Mouse (Mus musculus) midbrain, embryonic 16.5 days (tissue): ENCODE data around the gene Lgals7. TPM values are rescaled to one million over a fixed set of nuclear protein-coding genes. Genes with fewer than 3 reads are reported as not detected.
A peak's percentile ranks its signal among the peaks of the same experiment; 100 is the strongest.

ENCODE experiments used
- ATAC-seq: fragments of 200-750 bp; cut with Nextera tagmentation; 2 replicates; pipeline ENCODE4 v1.8.0; 2017; ENCODE audit warnings: moderate TSS enrichment
- H3K27ac ChIP-seq: fragments of 300-500 bp; sonication (generic); 2 replicates; pipeline ENCODE4 v1.5.1; 2014; ENCODE audit warnings: mild to moderate bottlenecking, low read length, mixed read lengths
- H3K27me3 ChIP-seq: fragments of 300-500 bp; sonication (generic); 2 replicates; pipeline ENCODE4 v1.6.1; 2014; ENCODE audit warnings: low read depth, low read length, mixed read lengths; ENCODE audit not compliant: control insufficient read depth, insufficient read depth
- H3K36me3 ChIP-seq: fragments of 300-500 bp; sonication (generic); 2 replicates; pipeline ENCODE4 v1.6.1; 2014; ENCODE audit warnings: mild to moderate bottlenecking, low read length, moderate library complexity, mixed read lengths; ENCODE audit not compliant: control insufficient read depth, insufficient read depth
- H3K4me1 ChIP-seq: fragments of 300-500 bp; sonication (generic); 2 replicates; pipeline ENCODE4 v1.6.1; 2014; ENCODE audit warnings: mild to moderate bottlenecking, low read length, mixed read lengths; ENCODE audit not compliant: control insufficient read depth, insufficient read depth
- H3K4me2 ChIP-seq: fragments of 300-500 bp; sonication (generic); 2 replicates; pipeline ENCODE4 v1.6.1; 2014; ENCODE audit warnings: mild to moderate bottlenecking, low read length, mixed read lengths
- H3K4me3 ChIP-seq: fragments of 300-500 bp; sonication (generic); 2 replicates; pipeline ENCODE4 v1.5.1; 2014; ENCODE audit warnings: low read depth, mild to moderate bottlenecking, low read length, moderate library complexity, mixed read lengths
- H3K9ac ChIP-seq: fragments of 300-500 bp; sonication (generic); 2 replicates; pipeline ENCODE4 v1.6.1; 2014; ENCODE audit warnings: low read depth, low read length, mixed read lengths
- H3K9me3 ChIP-seq: fragments of 300-500 bp; sonication (generic); replicated peaks from 2 replicates; pipeline ENCODE4 v1.6.1; 2014; ENCODE audit warnings: mild to moderate bottlenecking, low read length, mixed read lengths; ENCODE audit not compliant: control insufficient read depth, poor library complexity, severe bottlenecking
- WGBS: fragments of 180-500 bp; shearing (Covaris S2); extraction: QIAGEN DNeasy Blood & Tissue Kit; methylation state at CpG from one replicate; pipeline ENCODE4 v1.1.7; 2014; 5-methylcytosine and 5-hydroxymethylcytosine counted together
- polyA plus RNA-seq: library from polyadenylated mRNA; unstranded; fragments of >200 nt; fragmentation: Nextera tagmentation; extraction: Ambion mirVana; gene quantifications from 2 replicates; pipeline ENCODE4 v1.2.1, GENCODE M21; 2015

The Lgals7 gene
- polyA plus RNA-seq, 1 experiment from 2014 or later: 6.7 TPM

- no peak for ATAC-seq
- H3K4me1 ChIP-seq: no peaks in the 10 kb centered on the region
- no peak overlapping the region for H3K9ac ChIP-seq
- H3K4me2 ChIP-seq: no peak overlapping the region
- H3K27me3 ChIP-seq: no peaks in the 10 kb centered on the region
- no peak overlapping the region for H3K4me3 ChIP-seq
- WGBS: 87% methylated on average over 4 of the region's 4 CpGs
- H3K9me3 ChIP-seq: no peaks in the 10 kb centered on the region
- H3K27ac ChIP-seq: no peak overlapping the region
- H3K36me3 ChIP-seq: peaks cover 76% of the 10 kb centered on the region
These were observed 36.3 kb downstream of the Lgals7 start for GRCm38 (mm10) chr7:28899972-28900371.

GRCm38 (mm10) chr7:28901311-28902125 lies 37.9 kb downstream of the Lgals7 start:
- Histone ChIP-seq H3K4me2 (no peak overlapping the region), H3K4me3 (no peak overlapping the region), H3K27ac (no peak overlapping the region), H3K36me3 (peaks cover 75% of the 10 kb centered on the region), H3K4me1 (no peaks in the 10 kb centered on the region), H3K9ac (no peak overlapping the region), H3K27me3 (no peaks in the 10 kb centered on the region), H3K9me3 (no peaks in the 10 kb centered on the region)
- WGBS: 90% methylated on average over 13 of the region's 13 CpGs
- ATAC-seq: peak; percentile 36; the same call in 1 of the 2 replicates

GRCm38 (mm10) chr7:28902180-28902579 lies 38.5 kb downstream of the Lgals7 start:
- Histone ChIP-seq H3K36me3 (peaks cover 74% of the 10 kb centered on the region), H3K9ac (no peak overlapping the region), H3K4me3 (no peak overlapping the region), H3K27ac (no peak overlapping the region), H3K4me1 (no peaks in the 10 kb centered on the region), H3K9me3 (no peaks in the 10 kb centered on the region), H3K27me3 (no peaks in the 10 kb centered on the region), H3K4me2 (no peak overlapping the region)
- WGBS: 94% methylated on average over 6 of the region's 6 CpGs
- ATAC-seq: no peak

GRCm38 (mm10) chr7:28902809-28903208 lies 39.2 kb downstream of the Lgals7 start:
- peaks cover 68% of the 10 kb centered on the region for H3K36me3 ChIP-seq
- 91% methylated on average over 3 of the region's 3 CpGs for WGBS
- ATAC-seq: no peak

GRCm38 (mm10) chr7:28903778-28904177 lies 40.1 kb downstream of the Lgals7 start:
- Histone ChIP-seq H3K9me3 (no peaks in the 10 kb centered on the region), H3K27ac (no peak overlapping the region), H3K9ac (no peak overlapping the region), H3K36me3 (peaks cover 59% of the 10 kb centered on the region), H3K4me3 (no peak overlapping the region), H3K27me3 (no peaks in the 10 kb centered on the region), H3K4me1 (no peaks in the 10 kb centered on the region), H3K4me2 (no peak overlapping the region)
- 90% methylated on average over 10 of the region's 10 CpGs for WGBS
- ATAC-seq: no peak

More at GRCm38 (mm10) chr7:28902809-28903208, 39.2 kb downstream of the Lgals7 start:
- Histone ChIP-seq H3K4me1 (no peaks in the 10 kb centered on the region), H3K9me3 (no peaks in the 10 kb centered on the region), H3K27me3 (no peaks in the 10 kb centered on the region), H3K9ac (no peak overlapping the region), H3K4me3 (no peak overlapping the region), H3K4me2 (no peak overlapping the region), H3K27ac (no peak overlapping the region)

GRCm38 (mm10) chr7:28907195-28907594 lies 43.5 kb downstream of the Lgals7 start:
- 91% methylated on average over 5 of the region's 5 CpGs for WGBS
- Histone ChIP-seq H3K4me2 (no peak overlapping the region), H3K4me3 (no peak overlapping the region), H3K9me3 (no peaks in the 10 kb centered on the region), H3K9ac (no peak overlapping the region), H3K27me3 (no peaks in the 10 kb centered on the region), H3K4me1 (no peaks in the 10 kb centered on the region), H3K36me3 (peaks cover 57% of the 10 kb centered on the region), H3K27ac (no peak overlapping the region)
- ATAC-seq: no peak

- peaks cover 41% of the 10 kb centered on the region for H3K36me3 ChIP-seq
These were observed 48.0 kb downstream of the Lgals7 start for GRCm38 (mm10) chr7:28911632-28912031.

GRCm38 (mm10) chr7:28913171-28913570 lies 49.5 kb downstream of the Lgals7 start:
- H3K4me3 ChIP-seq: no peak overlapping the region
- no peak overlapping the region for H3K27ac ChIP-seq
- H3K9me3 ChIP-seq: no peaks in the 10 kb centered on the region
- no peaks in the 10 kb centered on the region for H3K4me1 ChIP-seq
- no peak overlapping the region for H3K4me2 ChIP-seq
- no peak overlapping the region for H3K9ac ChIP-seq
- 83% methylated on average over 11 of the region's 11 CpGs for WGBS
- H3K36me3 ChIP-seq: peaks cover 40% of the 10 kb centered on the region
- no peaks in the 10 kb centered on the region for H3K27me3 ChIP-seq
- ATAC-seq: no peak

More at GRCm38 (mm10) chr7:28911632-28912031, 48.0 kb downstream of the Lgals7 start:
- H3K9me3 ChIP-seq: no peaks in the 10 kb centered on the region
- H3K4me3 ChIP-seq: no peak overlapping the region
- no peak overlapping the region for H3K4me2 ChIP-seq
- 86% methylated on average over 4 of the region's 4 CpGs for WGBS
- no peak for ATAC-seq
- no peaks in the 10 kb centered on the region for H3K4me1 ChIP-seq
- no peak overlapping the region for H3K9ac ChIP-seq
- H3K27me3 ChIP-seq: no peaks in the 10 kb centered on the region
- no peak overlapping the region for H3K27ac ChIP-seq
